Mouse (Mus musculus) erythroid progenitor cell, adult 5-6 weeks (primary cell): Measurements from ENCODE around the gene Utp11. TPM values are rescaled to one million over a fixed set of nuclear protein-coding genes. Genes with fewer than 3 reads are reported as not detected.

ENCODE experiments used
- ATAC-seq: replicated peaks from 2 replicates; pipeline ENCODE4 v1.8.0; 2016; ENCODE audit warnings: moderate number of reproducible peaks, mild to moderate bottlenecking, moderate TSS enrichment, inconsistent platforms; ENCODE audit not compliant: poor library complexity, low FRiP score, severe bottlenecking
- total RNA-seq, 2 experiments: library from RNA; stranded (forward) in 1 of 2; stranded (reverse) in 1 of 2; fragments of 150-400 nt in 1 of 2; fragments of 186-747, 209-891 nt in 1 of 2; gene quantifications; 2 replicates each; pipeline versions ENCODE4 v1.2.3 to v1.2.4; 2015 to 2017; ENCODE audit warnings: low replicate concordance in 2 of 2

The Utp11 gene
- total RNA-seq, 2 experiments from 2014 or later, result 9.0 to 24.7 TPM

DNA sequence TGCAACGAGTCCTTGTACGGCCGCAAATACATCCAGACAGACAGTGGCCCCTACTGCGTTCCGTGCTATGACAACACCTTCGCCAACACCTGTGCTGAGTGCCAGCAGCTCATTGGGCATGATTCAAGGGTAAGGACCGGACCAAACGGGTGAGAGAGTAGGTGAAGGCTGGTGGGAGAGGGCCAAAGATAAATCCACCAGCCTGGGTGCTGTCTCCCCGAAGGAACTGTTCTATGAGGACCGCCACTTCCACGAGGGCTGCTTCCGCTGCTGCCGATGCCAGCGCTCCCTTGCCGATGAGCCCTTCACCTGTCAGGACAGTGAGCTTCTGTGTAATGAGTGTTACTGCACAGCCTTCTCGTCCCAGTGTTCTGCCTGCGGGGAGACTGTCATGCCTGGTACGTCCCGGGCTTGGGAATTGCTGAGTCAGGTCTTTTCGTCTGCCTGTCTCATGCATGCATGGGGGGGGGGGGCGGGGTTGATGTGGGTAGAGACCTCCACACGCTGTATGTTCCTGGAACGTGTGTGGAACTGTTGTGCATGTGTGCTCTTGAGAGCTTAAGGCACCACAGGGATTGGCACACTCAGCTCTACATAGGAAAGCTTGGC, 12.4 kb upstream of the Utp11 start:
- ATAC-seq, result no peak

DNA sequence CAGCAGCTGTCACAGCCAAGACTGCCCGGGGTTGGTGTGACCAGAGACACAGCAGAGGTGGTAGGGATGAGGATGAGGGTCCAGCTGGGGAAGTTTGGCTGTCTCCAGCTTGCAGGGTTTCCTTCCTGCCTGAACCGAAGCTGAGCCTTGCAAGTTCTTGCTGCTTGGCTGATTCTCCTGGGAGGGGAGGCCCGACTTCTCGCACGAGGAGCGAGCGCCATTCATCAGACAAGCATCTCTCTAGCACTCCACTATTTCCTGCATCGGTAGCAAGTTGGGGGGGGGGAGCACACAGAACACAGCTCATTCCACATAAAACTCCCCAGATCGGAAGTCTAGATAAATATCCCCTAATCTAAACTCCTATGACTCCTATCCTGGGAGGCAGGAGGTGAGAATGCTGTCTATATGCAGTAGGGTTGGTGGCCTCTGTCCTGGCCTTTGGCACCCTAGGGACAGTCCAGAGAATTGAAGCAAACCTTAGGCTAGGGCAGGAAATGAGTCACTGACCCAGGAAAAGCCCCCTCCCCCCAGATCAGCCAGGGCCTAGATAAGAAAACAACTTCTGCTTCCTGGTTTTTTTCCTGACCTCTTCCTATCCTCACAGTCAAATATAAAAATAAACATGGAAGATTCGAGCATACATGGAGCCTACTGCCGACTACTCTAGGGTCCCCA, 11.5 kb upstream of the Utp11 start:
- no peak for ATAC-seq

DNA sequence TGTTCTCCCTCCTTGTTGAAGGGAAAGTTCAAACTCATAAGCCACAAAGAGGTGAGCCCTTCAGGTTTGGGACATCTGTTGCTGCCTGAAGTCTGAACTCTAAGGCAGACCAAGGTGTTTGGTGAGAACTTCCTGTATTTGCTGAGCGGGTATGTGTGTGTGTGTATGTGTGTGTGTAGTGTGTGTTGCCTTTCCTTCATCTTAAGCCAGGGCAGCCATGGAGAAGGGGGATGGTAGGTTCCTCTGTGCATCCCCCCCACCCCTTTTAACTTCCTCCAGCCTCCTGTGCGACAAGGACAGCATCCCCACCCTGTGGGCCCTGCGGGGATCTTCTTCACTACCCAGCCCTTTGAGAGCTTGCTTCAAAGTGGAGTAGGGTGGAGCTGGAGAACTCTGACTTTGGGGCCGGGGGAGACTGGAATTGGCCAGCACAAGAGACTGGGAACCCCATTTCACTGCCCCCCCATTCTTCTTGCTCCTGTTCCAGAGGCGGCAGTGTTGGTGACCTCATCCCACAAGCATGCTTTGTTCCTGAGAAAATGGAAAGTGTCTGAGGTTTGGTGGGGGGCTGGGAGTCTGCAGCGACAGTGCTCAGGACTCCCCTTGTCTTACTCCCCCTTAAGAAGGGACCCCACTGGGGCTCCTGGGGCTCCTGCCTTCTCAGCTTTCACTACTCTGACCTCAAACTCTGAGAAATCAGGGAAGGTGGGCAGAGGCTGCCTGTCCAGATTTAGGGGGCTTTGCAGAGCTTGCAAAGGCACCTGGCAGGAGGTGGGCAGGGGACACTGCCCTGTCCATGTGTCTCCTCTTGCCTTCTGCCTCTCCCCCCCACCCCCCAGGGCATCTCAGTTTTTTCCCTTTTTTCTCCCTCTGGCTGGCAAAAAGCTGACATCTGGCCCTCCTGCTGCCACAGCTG, 10.7 kb upstream of the Utp11 start:
- ATAC-seq, result no peak

DNA sequence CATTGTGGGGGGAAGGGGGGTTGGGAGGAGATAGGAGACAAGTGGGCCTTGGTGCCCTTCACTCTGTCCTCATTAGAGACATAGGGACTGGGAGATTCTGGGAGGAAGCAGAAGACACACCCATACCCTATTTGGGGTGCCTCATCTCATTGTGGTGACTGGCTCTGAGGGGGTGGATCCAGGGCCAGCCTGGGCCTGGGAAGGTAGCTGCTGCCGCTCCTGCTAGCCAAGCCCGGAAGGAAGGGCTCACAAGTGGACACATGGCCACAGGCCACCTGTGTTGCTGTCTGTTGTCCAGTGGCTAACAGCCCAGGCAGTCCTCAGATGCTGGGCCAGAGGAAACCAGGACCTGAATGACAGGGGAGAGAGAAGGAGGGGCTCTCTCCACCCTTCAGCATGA, 10.0 kb upstream of the Utp11 start:
- no peak for ATAC-seq

DNA sequence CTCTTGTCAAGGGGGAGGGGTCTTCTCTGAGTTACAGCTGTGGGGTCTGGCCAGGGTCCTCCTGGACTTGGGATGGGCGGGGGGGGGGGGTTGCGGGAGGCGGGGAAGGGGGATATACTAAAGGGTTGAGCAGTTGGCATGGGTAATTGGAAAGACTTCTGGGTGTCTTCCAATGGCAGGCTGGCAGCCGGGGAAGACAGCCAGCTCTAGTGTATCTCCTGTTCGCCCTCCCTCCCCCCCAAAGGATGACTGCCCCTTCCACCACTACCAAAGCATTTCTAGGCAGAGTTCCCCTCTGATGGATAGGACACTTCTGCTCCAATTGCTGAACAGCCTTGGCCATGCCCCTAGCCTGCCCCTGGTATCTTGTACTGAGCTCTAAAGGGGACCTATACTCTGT, 8.5 kb upstream of the Utp11 start:
- no peak for ATAC-seq

DNA sequence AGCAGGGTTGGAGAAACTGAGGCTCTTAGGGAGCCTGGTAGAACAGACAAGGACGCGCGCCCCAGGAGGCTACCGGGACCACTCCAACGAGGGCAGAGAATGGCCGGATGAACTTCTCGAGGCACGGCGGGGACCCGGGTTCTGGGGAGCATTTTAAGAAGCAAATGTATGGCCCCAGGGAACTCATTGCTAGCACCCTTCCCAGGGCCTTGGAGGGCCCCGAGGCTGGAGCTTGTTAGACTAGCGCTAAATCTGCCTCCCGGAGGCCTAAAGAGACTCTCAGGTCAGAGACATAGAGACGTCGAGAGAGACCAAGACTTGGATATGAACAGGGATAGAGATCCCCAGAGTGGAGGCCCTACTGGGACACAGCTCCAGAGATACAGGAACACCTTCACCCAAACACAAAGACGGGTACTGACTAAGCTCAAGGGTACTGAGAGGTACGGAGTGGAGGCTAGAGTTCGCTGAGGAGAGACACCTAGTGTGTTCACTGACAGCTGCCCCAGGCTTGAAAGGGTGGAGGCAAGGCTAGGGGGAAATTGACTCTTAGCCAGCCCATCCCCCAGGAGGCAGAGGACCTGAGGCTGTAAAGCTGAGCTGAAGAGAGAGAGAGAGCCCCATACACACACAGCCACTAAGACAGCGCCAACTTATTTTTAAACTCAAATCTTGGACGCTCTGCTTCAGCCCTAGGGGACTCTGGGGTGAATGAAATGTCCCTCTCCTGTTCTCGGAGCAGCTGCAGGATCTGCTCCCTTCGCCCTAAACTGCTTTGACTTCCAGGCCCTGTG, 7.8 kb upstream of the Utp11 start:
- no peak for ATAC-seq

DNA sequence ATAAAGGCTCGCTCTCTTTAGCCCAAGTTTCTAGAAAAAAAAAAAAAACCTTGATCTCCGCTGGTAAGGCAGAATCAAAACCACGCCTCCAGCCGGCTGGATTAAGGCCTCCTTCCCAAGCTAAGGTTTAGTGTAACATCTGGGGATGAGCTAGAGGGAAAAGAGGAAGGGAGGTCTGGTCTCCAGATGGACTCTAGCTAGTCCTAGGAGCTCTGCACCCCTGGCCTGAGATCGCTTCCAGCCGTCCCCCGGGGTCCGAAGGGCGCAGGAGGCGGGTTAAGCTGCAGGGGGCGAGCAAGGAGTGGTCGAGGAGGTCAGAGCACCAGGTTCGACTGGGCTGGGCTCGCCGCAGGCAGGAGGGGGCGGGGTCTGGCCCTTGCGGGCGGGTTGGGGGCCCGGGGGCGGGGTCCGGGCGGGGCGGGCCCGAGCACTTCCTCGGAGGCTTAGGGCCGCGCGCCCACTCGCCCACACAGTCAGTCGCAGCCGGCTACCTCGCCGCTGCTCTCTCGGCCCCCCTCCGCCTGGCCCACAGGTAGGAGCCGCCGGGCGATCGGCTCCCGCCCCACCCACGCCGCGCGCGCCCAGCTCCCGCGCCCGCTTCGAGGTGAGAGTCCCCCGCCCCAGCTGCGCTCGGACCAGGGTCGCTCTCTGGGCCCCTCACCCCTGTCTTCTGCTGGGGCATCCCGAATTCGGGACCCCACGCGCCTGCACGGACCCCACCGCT, 7.0 kb upstream of the Utp11 start, which contains the start of gene Fhl3:
Gene Fhl3, plus strand, starts transcription at position 454 of the 724 bp plus-strand sequence.
- no peak for ATAC-seq

DNA sequence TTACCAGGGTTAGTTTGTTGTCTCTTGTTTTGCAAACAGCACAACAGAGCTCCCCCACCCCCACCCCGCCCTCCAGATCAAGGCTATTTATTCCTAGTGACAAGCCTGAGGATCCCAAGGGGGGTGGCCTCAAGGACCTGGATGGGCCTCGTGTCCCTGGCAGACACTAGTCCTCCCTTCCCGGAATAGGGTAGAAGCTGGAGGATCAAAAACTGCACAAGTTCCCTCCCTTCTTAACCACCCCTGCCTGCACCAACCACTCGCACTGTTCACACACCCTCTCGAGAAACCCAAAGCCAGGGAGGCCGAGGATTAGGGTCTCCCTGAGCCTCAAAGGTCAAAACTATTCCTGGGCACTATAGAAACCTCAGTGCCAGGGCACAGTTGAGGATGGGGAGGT, 6.4 kb upstream of the Utp11 start:
- no peak for ATAC-seq

DNA sequence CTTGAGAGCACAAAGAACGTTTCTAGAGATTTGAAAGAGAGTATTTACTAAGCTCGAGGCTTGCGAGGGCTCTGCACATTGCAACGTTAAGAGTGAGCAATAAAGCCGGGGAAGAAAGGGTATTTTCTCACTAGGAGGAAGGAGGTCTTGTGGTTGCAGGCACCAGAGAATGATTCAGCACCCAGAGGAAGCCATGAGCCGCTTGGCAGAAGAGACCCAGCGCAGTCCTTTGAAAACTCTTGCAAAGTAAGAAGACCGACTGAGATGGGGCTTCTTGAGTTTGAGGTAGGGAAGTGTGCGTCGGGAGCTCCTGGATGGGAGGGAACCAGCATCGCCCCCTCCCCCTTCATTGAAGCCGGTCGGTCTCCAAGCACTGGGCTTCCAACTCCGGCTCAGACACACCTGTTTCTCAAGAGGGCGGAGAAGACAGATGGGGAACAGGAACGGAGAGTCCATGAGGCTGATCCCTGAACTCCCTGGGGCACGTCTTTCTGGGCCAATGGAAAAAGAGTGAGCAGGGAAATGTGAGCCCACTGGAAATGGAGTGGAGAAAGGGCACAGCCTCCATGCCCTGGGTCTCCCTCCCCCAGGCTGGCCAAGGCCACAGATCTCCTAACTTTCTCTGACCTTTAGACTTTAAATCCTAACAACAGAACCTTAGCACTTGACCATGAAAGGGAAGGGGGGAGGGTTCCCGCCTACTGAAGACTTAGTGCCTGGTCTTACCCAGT, 2.6 kb upstream of the Utp11 start:
- ATAC-seq, result no peak

DNA sequence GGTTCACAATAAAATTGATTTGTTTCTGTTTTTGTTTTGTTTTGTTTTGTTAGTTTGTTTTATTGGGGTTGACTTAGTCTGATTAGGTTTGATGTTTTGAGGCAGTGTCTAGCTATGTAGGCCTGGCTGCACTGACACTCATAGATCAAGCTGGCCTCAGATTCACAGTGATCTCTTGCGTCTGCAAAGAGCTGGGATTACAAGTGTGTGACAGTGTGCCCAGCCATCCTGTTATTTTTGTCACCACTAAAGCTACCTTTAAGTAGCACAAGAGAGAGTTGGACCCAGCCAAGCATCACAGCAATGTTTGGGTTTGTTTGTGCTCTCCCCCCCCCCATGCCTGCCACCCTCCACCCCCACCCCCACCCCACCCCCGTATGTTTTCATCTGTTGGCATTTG, 1.2 kb upstream of the Utp11 start:
- ATAC-seq, result no peak

DNA sequence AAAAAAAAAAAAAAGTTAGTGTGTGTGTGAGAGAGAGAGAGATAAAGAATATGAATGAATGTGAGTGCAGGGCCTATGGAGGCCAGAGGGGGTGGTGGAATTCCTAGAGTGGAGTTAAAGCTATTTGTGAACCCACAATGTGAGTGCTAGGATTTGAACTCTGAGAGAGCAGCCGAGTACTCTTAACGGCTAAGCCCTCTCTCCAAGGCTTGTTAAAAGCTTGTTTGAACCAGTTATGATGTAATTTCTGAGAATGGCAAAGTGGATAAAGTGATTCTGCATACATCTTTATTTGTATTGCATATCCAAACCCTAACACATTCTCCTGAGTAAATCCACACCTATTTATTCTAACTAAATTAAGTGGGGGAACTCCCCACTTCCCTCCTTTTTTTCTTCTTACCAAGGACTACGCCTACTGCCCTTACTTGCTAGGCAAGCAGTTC, 961 bp downstream of the Utp11 start:
- ATAC-seq, result no peak

DNA sequence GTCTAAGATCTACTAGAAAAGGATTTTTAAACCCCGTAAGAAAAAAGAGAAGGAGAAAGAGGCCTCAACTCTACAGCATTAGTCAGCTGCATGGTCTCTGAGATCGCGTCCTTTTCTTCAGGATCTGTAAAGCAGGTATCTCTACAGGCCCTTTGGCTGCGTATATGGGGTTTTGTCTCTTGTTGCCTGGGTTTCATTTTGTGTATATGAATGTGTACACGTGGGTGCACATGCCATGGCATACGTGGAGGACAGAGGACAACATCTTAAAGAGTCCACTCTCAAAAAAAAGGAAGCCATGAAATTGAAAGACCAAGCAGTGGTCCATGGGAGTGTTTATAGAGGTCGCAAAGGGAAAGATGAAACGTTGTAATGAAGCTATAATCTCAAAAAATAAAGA, 1.9 kb downstream of the Utp11 start:
- no peak for ATAC-seq

DNA sequence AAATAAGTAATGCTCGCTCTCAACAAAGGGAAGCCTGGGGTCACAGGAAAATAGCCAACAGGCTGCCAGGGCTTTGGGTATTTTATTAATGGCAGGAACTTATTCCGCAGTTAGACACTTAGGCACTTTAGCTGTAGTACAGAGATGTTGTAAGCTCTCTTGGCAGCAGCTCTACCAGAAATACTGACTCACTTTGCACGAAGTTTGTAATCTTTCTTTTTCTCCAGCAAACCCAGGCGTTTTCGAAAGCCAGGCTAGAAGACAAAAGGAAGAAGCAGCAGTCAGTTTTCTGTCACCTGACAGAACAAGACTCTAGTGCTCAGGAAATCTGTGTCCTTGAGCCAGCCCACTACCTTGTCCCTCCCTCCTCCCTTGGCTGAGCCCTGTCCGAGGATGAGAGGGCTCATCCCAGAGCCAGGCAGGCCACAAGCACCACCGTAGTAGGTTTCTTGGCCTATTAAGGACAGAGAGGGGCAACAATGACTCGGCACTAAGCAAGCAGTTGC, 7.5 kb downstream of the Utp11 start:
- no peak for ATAC-seq

DNA sequence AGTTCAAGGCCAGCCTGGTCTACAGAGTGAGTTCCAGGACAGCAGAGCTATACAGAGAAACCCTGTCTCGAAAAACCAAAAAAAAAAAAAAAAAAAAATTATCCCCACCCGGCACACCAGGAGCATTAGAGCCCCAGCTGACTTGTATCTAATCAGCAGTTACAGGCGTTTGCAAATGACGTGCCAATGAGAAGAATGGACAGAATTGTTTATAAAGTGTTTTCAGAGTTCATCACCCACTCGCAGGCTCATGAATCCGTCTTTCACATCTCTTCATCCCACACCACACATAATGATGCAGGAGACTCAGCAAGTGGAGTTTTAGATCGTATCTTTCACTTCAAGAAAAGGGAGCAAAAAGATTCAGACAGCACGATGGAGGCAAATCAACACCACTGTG, 7.9 kb downstream of the Utp11 start:
- ATAC-seq, result no peak

DNA sequence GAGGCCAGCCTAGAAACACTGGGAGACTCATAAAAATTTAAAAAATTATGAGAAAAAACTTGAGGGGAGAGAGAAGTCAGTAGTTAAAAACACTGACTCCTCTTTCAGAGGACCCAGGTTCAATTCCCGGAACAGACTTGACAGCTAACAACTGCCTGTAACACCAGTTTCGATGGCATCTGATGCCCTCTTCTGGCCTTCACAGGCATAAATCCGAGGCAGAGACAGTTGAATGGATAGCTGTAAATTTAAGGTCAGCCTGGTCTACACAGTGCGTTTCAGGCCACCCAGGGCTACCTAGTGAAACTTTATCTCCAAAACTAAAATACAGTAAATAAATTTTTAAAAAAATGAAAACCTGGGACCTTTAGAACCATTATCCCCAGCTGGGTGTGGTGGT, 8.4 kb downstream of the Utp11 start:
- no peak for ATAC-seq

DNA sequence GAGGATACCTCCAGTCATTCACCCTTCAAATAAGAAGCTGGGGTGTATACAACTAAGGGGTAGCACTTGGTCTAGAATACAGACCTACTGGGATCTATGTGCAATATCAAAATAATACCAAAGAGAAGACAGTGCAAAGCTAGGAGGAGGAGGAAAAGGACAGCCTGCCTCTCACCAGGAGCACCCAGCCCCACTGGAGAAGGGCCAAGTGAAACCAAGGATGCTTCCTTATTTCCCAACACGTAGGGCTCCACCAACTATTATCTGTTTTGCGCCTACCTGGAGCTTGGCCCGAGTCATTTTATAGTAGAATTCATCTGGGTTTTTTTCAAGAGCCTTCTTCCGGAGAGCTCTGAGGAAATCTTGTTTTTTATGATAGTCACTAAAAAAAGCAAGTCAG, 9.9 kb downstream of the Utp11 start:
- no peak for ATAC-seq

DNA sequence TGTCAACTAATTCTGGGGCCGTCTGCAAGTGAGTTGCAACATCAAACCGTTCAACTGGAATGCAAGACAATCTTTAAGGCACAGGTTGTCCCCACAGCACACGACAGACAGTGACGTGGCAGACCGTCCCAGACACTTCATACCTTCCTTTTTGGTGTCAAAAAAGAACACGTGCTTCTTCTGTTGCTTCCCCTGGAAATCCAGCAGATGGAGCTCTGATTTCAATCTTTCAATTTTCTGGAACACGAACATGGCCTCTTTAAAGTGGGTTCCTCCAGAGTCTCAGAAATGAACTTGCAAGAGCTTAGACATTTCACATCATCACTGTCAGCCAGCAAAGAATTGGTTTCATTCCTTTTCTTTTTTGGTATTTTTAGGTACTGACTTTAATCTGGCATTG, 11.1 kb downstream of the Utp11 start:
- no peak for ATAC-seq

DNA sequence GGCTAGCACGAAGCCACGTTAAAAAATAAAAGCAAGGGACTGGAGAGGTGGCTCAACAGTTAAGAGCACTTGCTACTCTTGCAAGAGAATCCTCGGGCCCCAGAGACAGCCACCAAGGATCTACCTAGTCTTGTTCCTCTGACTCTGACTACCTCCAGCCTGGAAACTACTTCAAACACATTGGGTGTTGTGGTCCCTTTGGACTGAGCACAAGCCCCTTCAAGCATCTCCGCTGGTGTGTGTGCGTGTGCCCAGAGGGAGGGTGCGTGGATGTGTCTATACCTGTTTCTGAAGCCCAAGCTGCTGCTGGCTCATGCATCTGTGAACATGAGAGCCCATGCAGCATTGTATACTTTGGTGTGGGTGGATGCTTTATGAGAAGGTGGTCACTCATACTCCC, 17.4 kb downstream of the Utp11 start:
- no peak for ATAC-seq

DNA sequence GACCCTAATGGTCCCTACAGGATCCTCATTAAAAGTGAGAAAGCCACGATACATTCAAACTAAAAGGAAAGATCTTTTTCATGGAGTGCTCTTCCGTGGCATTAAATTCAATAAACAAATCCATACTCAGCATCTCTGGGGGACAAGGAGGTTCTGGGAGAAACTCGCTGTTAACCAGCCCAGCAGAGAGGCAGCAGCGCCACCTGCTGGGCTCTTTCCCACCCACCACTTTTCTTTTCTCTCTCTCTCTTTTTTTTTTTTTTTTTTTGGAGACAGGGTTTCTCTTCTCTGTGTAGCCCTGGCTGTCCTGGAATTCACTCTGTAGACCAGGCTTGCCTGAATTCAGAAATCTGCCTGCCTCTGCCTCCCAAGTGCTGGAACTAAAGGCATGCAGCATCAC, 18.4 kb downstream of the Utp11 start:
- no peak for ATAC-seq
